Comparison of ENCODE assay signal across 15 mouse cellular contexts in the genomic region with DNA sequence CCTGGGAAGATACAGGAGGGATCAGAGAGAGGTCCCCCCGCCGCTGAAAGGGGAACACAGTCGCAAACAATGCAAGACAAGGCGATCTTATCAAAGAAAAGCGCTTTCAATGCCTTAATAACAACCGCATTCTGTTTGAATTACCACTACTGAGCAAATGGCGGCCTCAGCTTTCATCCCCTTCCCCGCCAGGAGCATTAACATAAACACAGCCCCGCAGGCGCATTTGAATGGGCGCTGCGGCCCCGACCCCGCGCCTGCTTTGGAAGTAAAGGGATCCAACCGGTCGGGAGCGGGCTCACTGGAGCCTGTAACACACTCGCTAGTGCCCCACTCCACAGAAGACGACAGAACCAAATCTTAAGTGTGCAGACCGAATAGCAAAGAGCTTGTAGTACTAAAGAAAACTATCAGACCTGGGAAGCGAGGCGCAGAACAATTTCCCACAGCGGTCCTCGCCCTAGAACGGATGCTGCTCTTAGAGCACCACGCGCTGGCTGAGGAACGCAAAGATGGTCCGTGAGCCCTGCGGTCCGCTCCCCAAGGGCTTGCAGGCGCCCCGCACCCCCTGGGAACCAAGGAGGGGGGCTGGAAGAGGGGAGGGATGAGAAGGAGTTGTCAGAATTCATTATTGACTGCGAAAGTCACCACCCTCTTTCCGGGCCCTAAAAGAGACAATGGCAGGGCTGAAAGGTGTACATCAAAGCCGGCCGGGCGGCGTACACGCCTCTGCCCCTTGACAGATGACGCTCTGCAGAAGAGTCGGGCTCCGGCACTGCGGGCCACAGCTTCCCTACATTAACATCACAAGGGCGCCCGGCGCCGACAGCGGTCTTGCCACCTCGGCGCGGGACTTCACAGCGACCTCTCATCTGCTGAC. TPM values are rescaled to one million over a fixed set of nuclear protein-coding genes. Genes with fewer than 3 reads are reported as not detected.
DNase-seq lines count a peak whose midpoint lies in the region; ATAC-seq lines count a peak whose summit lies in the region.
"Had no signal": no experiment of that assay in that cellular context is flagged by ENCODE, and none has a peak within 500 bp of the region (broad histone marks: within the 10 kb centered on the region; RNA-seq: fewer than 3 reads in every experiment).

No protein-coding gene starts in this region.

- no peak overlapping the region for H3K27ac ChIP-seq in midbrain, embryonic 11.5 days (ENCODE audit: low read depth, low read length)
- H3K27ac ChIP-seq in midbrain, embryonic 14.5 days (replicated peaks; ENCODE audit: low read depth, low read length) = no peak overlapping the region
- H3K27ac ChIP-seq in embryonic facial prominence, embryonic 10.5 days (replicated peaks) = no peak overlapping the region
- no peak overlapping the region for H3K27ac ChIP-seq in limb, embryonic 13.5 days
- H3K27ac ChIP-seq: hindbrain, embryonic 15.5 days; lung, embryonic 15.5 days had no signal

- no peaks in the 10 kb centered on the region for H3K9me3 ChIP-seq in midbrain, embryonic 11.5 days (ENCODE audit: control insufficient read depth, low read length)
- H3K9me3 ChIP-seq in midbrain, embryonic 14.5 days (ENCODE audit: control insufficient read depth, low read length) = no peaks in the 10 kb centered on the region
- no peaks in the 10 kb centered on the region for H3K9me3 ChIP-seq in embryonic facial prominence, embryonic 10.5 days
- H3K9me3 ChIP-seq in limb, embryonic 13.5 days = no peaks in the 10 kb centered on the region
- H3K9me3 ChIP-seq: hindbrain, embryonic 15.5 days; lung, embryonic 15.5 days had no signal

- DNase-seq in midbrain, embryonic 11.5 days (ENCODE audit: low spot score, missing footprints) = peak; percentile 95
- no peak for DNase-seq in midbrain, embryonic 14.5 days
- peak; percentile 63 for DNase-seq in embryonic facial prominence, embryonic 10.5 days (ENCODE audit: low spot score)
- no peak for DNase-seq in lung, postnatal 4 days
- no peak for DNase-seq in lung, postnatal 14 days
- DNase-seq: adrenal gland, postnatal 25 days; cerebellum, adult 9-10 months; gastrocnemius, postnatal 14 days; kidney, postnatal 14 days; right cerebral cortex, adult 18-20 months had no signal

- under 1% methylated on average over 54 of the region's 54 CpGs for whole genome bisulfite sequencing in midbrain, embryonic 11.5 days
- under 1% methylated on average over 53 of the region's 54 CpGs for WGBS in midbrain, embryonic 14.5 days
- under 1% methylated on average over 54 of the region's 54 CpGs for WGBS in embryonic facial prominence, embryonic 10.5 days
- WGBS in limb, embryonic 13.5 days = under 1% methylated on average over 54 of the region's 54 CpGs

- H3K4me1 ChIP-seq in midbrain, embryonic 11.5 days (ENCODE audit: control insufficient read depth, insufficient read depth, low read length) = peaks cover 11% of the 10 kb centered on the region
- 0 out of 2 replicates have a peak, but pooled peaks cover 2% of the 10 kb centered on the region for H3K4me1 ChIP-seq in midbrain, embryonic 14.5 days (ENCODE audit: control insufficient read depth, insufficient read depth, low read length)
- peaks cover 33% of the 10 kb centered on the region for H3K4me1 ChIP-seq in embryonic facial prominence, embryonic 10.5 days
- peaks cover 36% of the 10 kb centered on the region for H3K4me1 ChIP-seq in limb, embryonic 13.5 days

- no peaks in the 10 kb centered on the region for H3K36me3 ChIP-seq in midbrain, embryonic 11.5 days (ENCODE audit: control insufficient read depth, insufficient read depth, low read length)
- H3K36me3 ChIP-seq in midbrain, embryonic 14.5 days (ENCODE audit: control insufficient read depth, insufficient read depth, low read length) = no peaks in the 10 kb centered on the region
- no peaks in the 10 kb centered on the region for H3K36me3 ChIP-seq in embryonic facial prominence, embryonic 10.5 days (replicated peaks)
- no peaks in the 10 kb centered on the region for H3K36me3 ChIP-seq in limb, embryonic 13.5 days
- H3K36me3 ChIP-seq: hindbrain, embryonic 15.5 days; lung, embryonic 15.5 days had no signal

- no peak overlapping the region for H3K4me2 ChIP-seq in midbrain, embryonic 11.5 days
- H3K4me2 ChIP-seq in midbrain, embryonic 14.5 days (ENCODE audit: low read length) = no peak overlapping the region
- peak overlapping the region; percentile 16; the same call in 1 of the 2 replicates for H3K4me2 ChIP-seq in limb, embryonic 13.5 days (replicated peaks)
- H3K4me2 ChIP-seq: hindbrain, embryonic 15.5 days; lung, embryonic 15.5 days had no signal

- no peak overlapping the region for H3K9ac ChIP-seq in midbrain, embryonic 11.5 days (ENCODE audit: low read length)
- H3K9ac ChIP-seq in midbrain, embryonic 14.5 days (replicated peaks; ENCODE audit: low read length) = no peak overlapping the region
- H3K9ac ChIP-seq in limb, embryonic 13.5 days = no peak overlapping the region
- H3K9ac ChIP-seq: hindbrain, embryonic 15.5 days; lung, embryonic 15.5 days had no signal

- H3K27me3 ChIP-seq in midbrain, embryonic 11.5 days (ENCODE audit: control insufficient read depth, insufficient read depth, low read length) = peaks cover 100% of the 10 kb centered on the region
- H3K27me3 ChIP-seq in midbrain, embryonic 14.5 days (ENCODE audit: control insufficient read depth, insufficient read depth, low read length) = peaks cover 99% of the 10 kb centered on the region
- peaks cover 100% of the 10 kb centered on the region for H3K27me3 ChIP-seq in embryonic facial prominence, embryonic 10.5 days (replicated peaks; ENCODE audit: low read depth, poor library complexity, severe bottlenecking)
- H3K27me3 ChIP-seq in limb, embryonic 13.5 days = peaks cover 100% of the 10 kb centered on the region

- peak; percentile 22; the same call in 1 of the 2 replicates for ATAC-seq in midbrain, embryonic 11.5 days (ENCODE audit: low FRiP score)
- ATAC-seq in midbrain, embryonic 14.5 days (ENCODE audit: low FRiP score, low TSS enrichment) = no peak
- ATAC-seq in limb, embryonic 13.5 days (ENCODE audit: low FRiP score, low read depth) = no peak
- no peak for ATAC-seq in activated CD4-positive, CD25-positive, alpha-beta regulatory T cell, adult 4 months

- H3K4me3 ChIP-seq in midbrain, embryonic 11.5 days (ENCODE audit: low read depth, low read length) = no peak overlapping the region
- no peak overlapping the region for H3K4me3 ChIP-seq in midbrain, embryonic 14.5 days (replicated peaks; ENCODE audit: low read depth, low read length)
- H3K4me3 ChIP-seq in embryonic facial prominence, embryonic 10.5 days = peak overlapping the region; percentile 13; the same call in 1 of the 2 replicates
- peak overlapping the region; percentile 11 for H3K4me3 ChIP-seq in limb, embryonic 13.5 days
- H3K4me3 ChIP-seq: hindbrain, embryonic 15.5 days; lung, embryonic 15.5 days had no signal

RNA-seq across cellular contexts. Expression of a gene that starts 2.6 kb away (rescaled TPM):
- polyA plus RNA-seq in midbrain, embryonic 11.5 days (2014; fragmentation: Nextera tagmentation; extraction: Ambion mirVana) = not detected in 2 replicates
- not detected in 2 replicates for polyA plus RNA-seq in midbrain, embryonic 14.5 days (2014; fragmentation: Nextera tagmentation; extraction: Ambion mirVana)
- polyA plus RNA-seq in embryonic facial prominence, embryonic 10.5 days (2016; fragmentation: Nextera tagmentation; extraction: Ambion mirVana) = not detected in 2 replicates
- polyA plus RNA-seq in limb, embryonic 13.5 days (2015; fragmentation: Nextera tagmentation; extraction: Ambion mirVana) = 0.06 TPM in 1 of 2 replicates, not detected in the other
- polyA plus RNA-seq in activated CD4-positive, CD25-positive, alpha-beta regulatory T cell, adult 4 months (2017; shearing (Covaris generic)) = not detected
- polyA plus RNA-seq: hindbrain, embryonic 15.5 days; lung, embryonic 15.5 days; testis, adult 2 months had no signal

RNA-seq across cellular contexts. Expression of a gene that starts 17.7 kb away (rescaled TPM):
- not detected in 2 replicates for polyA plus RNA-seq in midbrain, embryonic 11.5 days (2014; fragmentation: Nextera tagmentation; extraction: Ambion mirVana)
- polyA plus RNA-seq in midbrain, embryonic 14.5 days (2014; fragmentation: Nextera tagmentation; extraction: Ambion mirVana) = not detected in 2 replicates
- not detected in 2 replicates for polyA plus RNA-seq in embryonic facial prominence, embryonic 10.5 days (2016; fragmentation: Nextera tagmentation; extraction: Ambion mirVana)
- not detected in 2 replicates for polyA plus RNA-seq in limb, embryonic 13.5 days (2015; fragmentation: Nextera tagmentation; extraction: Ambion mirVana)
- not detected for polyA plus RNA-seq in activated CD4-positive, CD25-positive, alpha-beta regulatory T cell, adult 4 months (2017; shearing (Covaris generic))
- polyA plus RNA-seq: hindbrain, embryonic 15.5 days; lung, embryonic 15.5 days; testis, adult 2 months had no signal

RNA-seq across cellular contexts. Expression of a gene that starts 34.8 kb away (rescaled TPM):
- polyA plus RNA-seq in midbrain, embryonic 11.5 days (2014; fragmentation: Nextera tagmentation; extraction: Ambion mirVana) = not detected in 2 replicates
- not detected in 2 replicates for polyA plus RNA-seq in midbrain, embryonic 14.5 days (2014; fragmentation: Nextera tagmentation; extraction: Ambion mirVana)
- polyA plus RNA-seq in embryonic facial prominence, embryonic 10.5 days (2016; fragmentation: Nextera tagmentation; extraction: Ambion mirVana) = not detected in 2 replicates
- not detected in 2 replicates for polyA plus RNA-seq in limb, embryonic 13.5 days (2015; fragmentation: Nextera tagmentation; extraction: Ambion mirVana)
- not detected for polyA plus RNA-seq in activated CD4-positive, CD25-positive, alpha-beta regulatory T cell, adult 4 months (2017; shearing (Covaris generic))
- polyA plus RNA-seq: hindbrain, embryonic 15.5 days; lung, embryonic 15.5 days; testis, adult 2 months had no signal

Comparison
In these comparisons a context has a peak if more than half of its experiments do, and no peak if none do; other contexts are left out.
1. DNase-seq: peak in midbrain, embryonic 11.5 days (single experiment) and embryonic facial prominence, embryonic 10.5 days (single experiment); none in midbrain, embryonic 14.5 days (single experiment), lung, postnatal 4 days (0 of 2) and lung, postnatal 14 days (single experiment).
2. H3K4me3 ChIP-seq: peak in embryonic facial prominence, embryonic 10.5 days (single experiment) and limb, embryonic 13.5 days (single experiment); none in midbrain, embryonic 11.5 days (single experiment) and midbrain, embryonic 14.5 days (single experiment).